Mouse (Mus musculus) gastrocnemius, postnatal 25 days (tissue): ENCODE measurements at regions not wholly inside any gene's neighbourhood (a gene's known extent, or its start where the extent isn't known, plus 50 kb on each side); places are given as distances from the start of the nearest gene placed in this dataset.
A peak's percentile ranks its signal among the peaks of the same experiment; 100 is the strongest.

ENCODE experiments used
- DNase-seq: peaks from one replicate; pipeline ENCODE4 v3.0.0; 2022

DNA sequence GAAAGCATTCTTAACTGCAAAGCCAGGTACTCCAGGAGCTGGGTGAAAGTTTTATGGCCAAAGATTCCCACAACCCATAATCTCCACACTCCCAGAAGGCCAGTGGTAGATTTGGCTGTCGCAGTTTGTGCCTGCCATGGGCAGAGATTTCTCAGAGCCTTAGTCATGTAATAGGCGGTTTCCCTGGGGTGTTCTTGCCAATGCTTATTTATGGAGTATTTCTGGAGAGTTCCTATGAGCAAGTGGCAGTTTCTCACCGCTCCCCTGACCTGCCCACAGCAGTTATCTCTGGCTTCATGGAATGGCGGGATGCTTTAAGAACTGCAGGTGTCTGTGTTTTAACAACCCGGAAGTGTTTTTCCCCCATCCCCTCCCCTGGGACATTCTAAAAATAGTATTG is 179.8 kb downstream of the 4933412E24Rik start:
- DNase-seq: no peak

DNA sequence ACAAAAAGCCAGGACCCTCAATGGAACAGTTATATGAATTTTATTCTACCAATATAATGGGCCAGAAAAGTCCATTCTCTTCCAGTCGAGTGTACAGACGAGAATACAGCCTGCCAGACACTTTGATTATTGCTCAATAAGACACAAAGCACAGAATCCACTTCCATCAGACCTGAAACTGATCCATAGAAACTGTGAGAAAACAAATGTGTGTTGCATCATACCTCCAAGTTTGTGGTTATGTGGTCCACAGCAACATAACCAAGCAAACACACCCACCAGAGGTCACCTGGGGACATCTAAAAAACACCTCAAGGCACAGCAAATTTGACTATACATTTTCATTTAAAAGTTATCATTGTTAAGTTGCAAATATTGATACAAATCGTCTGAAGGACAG is 183.2 kb downstream of the 4933412E24Rik start:
- DNase-seq: no peak

DNA sequence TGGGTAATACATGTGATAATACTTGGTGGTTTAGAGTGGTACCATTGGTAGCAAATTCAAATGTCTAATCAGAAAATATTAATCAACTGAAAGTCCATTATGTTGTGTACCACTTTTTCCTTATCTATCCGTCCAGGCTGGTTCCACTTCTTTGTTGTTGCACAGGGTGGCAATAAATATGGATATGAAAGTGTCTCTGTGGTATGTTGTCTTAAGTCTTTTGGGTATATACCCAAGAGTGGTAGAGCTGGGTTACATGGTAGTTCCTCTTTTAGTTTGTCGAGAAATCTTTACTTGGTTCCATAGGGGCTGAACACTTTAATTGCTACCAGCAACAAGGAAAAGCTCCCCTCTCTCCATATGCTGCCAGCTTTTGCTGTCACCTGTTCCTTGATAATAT is 184.9 kb downstream of the 4933412E24Rik start:
- DNase-seq: no peak

DNA sequence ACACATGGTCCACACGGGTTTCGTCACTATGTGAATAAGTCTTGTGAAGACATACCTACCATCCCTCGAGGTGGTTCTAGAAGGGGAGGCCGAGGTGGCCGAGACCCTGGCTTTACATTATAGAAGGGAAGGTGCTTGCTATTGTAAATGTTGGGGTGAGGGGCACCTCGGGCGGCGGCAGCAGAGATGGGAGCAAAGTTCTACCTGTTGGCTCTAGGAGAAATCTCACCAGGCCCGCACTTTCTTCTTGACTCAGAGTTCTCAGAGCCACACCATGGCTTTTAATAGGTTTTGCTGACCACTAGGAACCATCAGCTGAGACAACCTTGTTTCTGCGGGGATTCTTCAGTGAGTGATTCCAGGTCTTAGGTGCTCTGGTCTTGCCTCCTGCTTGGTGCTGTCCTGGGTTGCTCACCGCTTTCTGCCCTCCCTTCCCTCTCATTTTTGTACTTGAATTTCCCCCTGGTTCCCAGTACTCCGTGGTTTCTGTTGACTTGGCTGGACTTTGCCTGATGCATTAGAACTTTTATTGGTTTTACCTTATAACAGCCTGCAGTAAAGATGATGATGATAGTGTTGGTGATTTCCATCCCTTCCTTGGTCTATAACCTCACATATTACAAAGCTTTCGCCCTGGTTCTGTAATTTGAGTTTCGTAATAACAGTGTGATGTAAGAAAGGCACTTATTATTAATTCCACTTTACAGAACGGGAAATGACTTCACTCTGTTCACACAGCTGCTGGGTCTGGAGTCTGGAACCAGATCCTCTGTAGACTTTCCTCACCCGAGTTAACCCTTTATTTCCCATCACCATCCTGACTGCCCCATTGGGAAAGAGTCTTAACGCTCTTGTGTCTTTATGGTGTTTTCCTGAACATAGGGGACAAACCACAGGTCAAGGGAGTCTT is 185.6 kb downstream of the 4933412E24Rik start:
- no peak for DNase-seq

DNA sequence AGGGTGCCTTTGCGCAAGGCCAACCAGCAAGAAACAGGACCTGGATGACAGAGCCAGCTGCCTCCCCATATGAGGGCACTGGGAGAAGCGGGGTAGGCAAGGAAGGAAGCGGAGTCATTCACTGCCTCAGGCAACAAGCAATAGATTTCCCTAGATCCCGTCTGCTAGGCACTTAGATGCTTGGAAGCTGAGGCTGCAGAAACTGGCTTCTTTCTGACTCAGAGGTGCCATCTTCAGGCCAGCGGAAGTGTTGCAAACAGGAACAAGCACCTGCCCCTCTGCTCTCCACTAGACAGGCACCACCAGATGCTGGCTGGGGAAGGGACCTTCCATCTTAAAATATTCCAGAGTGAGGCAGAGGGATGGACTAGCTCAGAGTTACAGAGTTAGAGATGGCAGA is 188.0 kb downstream of the 4933412E24Rik start:
- DNase-seq: peak; percentile 76

DNA sequence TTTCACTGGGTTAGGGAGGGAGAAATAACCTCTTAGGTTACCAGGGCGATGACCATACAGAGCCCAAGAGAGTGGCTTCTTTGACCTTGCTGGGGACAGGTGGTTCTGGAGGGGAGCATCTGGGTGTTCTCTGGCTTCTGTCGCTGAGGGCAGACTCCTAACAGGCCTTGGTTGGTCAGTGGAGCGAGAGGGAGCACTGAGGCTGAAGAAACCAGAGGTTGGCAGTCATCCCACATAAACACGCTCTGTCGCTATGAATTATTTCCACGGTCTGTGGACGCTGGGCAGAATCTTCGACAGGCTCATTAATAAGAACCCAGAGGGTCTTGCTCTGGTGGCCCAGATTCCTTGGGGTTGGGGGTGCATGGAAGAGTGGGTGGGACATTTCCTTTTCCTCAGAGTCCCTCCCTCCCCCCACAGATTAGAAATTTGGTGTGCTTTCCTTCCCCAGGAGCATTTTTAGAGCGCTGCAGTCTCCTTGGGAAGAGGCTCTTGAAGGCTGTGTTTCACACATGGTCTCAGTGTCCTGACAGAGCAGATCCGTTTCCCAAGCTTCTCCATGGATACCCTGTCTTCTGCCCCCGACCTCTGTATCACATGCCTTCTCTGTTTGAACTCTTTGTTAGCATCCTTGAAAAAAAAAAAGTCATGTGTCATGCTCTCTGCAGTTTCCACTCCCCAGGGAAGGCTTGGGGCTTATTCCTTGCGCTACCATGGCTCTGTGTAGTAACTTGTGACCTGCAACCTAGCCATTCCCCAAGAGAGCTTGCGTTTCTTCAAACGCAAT is 190.1 kb downstream of the 4933412E24Rik start:
- no peak for DNase-seq

DNA sequence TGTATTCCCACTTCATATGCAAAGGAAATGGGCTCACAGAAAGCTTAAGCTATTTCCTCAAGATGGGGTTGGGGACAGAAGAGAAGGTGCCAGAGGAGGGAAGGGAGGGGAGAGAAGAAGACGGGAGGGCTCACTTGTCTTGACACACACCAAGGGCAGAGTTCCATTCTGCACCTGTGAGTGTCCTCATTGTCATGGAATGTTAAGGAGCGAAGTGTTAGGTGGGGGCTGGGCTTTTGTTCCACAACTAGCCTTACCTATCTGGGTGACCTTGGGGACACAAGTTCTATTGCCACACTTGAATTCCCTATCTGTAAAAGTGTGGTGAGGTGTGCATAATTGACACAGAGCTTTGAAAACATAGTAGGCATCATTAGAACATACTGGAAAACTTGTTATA is 192.5 kb downstream of the 4933412E24Rik start:
- no peak for DNase-seq

DNA sequence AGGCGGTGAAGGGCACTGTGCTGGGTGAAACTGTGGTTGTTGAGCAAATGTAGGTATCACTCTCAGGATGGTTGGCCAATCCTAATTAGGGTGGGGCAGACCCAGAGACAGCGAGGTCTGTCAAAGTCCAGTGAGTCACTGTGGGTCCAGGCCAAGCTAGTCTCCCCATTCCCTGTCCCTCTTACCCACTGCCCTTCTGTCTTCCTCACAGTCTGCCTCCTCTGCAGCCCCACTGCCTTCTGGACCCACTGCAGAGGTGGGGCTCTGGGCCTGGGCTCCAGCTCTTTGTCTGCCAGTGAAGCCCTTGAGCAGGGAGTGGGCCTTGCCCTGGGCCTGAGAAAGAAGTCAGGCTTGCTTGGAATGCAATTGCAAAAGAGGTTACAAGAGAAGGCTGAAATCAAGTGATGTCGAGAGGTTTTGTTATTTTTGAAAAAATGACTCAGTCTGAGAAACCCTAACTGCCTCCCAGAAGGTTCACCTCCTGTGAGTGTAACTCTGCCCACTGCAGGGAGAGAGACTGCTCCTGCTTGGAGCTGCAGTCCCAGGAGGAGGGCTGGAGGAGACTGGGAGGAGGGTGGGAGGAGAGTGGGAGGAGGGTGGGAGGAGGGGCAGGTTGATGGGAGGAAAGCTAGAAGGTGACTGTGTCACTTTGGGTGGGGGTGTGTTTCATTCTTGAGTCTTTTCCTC is 193.3 kb downstream of the 4933412E24Rik start:
- DNase-seq: no peak

DNA sequence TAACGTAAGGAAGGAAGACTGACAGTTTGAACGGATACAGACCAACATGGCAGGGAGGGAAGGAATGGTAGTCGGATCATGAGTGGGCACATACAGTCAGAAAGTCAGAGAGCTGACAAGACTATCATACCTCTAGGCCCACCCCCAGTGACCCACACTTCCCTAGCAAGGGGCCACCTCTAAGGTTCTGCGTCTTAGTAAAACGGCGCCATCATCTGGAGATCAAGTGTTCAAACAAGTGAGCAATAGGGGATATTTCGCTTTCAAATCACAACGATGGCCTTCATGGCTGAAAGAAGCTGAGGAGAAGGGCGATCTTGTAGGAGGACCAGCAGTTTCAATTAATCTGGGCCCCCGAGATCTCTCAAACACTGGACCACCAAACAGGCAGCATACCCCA is 196.1 kb downstream of the 4933412E24Rik start:
- no peak for DNase-seq

DNA sequence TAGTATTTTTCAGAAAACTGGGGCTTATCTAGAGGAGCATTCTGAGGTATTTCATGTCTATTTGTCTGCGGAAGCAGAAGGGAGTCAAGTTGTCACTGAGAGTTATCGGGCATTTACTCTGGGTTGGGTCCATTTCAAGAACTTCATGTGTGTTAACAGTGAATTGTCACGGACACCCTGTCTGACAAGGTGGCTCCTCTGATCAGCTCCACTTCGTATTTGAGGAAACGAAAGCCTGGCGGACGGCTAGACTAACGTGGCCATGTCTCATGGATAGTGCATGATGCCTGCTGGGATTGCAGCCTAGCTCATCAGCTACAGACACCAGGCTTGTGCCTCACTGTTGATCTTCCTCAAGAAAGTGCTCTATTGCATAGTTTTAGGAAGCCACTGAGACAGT is 200.4 kb downstream of the 4933412E24Rik start:
- no peak for DNase-seq

DNA sequence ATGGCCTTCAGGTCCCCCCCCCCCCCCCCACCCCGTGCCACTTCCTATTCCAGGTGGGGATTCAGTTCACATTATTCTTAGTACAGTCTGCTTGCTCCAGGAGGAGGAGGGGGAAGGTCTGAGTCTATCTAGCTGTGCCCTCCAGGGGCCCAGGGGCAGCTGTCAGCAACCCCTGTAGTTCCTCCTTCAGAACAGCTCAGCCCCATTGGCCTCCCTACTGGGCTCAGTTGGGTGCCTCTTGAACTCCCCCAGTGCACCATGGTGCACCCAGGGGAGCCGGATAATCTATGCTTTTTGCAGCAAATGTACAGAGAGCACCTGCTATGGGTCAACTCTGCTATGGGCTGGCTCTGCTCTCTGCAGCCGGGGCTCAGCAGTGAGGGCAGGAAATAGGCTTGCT is 204.8 kb downstream of the 4933412E24Rik start:
- no peak for DNase-seq

DNA sequence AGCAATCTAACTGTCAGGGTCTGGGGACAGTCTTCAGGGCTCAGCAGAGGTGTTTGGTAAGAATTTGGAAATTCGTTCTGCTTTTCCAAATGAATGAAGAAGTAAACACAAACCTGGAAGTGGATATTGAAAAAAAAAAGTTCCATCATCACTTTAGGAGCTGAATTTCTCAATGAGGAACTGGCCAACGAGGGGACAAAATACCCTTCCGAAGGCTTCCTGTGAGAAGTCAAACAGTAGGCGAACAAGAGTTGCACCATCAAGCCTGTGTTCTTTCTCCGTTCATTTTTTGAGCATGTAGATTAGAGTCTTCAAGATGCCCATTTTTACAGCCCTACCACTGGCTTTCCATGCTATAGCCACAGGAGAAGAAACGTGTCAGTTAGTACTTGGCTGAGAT is 207.1 kb downstream of the 4933412E24Rik start:
- DNase-seq: no peak

DNA sequence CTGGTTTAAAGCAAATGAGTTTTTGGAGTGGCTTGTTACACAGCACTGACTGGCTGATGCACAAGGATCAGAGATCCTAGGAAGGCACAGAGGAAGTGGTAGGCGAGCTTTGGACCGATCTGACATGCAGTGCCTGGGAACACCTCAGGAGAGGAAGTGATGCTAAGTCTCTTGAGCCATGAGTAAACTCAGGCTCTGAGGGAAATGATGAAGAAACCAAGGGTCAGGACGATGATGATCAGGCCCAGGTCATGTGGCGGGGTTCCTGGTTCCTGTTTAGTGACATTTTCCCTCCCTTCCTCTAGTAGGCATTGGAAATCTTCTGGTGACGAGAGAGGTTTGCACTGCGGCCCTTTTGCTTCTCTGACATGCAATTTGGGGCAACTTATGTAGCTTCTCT is 208.7 kb downstream of the 4933412E24Rik start:
- DNase-seq: no peak

DNA sequence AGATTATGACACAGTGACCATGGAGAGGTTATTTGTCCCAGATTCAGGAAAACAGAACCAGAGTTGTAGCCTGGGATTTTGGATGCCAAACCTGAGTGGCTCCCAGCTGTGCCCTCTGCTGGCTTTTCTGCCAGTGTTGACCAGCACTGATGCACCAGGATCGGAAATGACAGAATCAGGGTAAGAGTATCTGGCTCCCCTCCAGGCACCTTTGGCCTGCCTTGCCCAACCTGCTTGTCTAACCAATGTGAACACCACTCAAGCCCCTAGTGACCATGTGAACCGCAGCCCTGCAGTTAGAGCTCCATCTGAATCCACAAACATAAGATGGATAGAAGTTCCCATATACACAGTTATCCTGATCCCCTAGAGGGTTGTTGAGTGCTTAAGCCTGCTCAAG is 210.6 kb downstream of the 4933412E24Rik start:
- no peak for DNase-seq

DNA sequence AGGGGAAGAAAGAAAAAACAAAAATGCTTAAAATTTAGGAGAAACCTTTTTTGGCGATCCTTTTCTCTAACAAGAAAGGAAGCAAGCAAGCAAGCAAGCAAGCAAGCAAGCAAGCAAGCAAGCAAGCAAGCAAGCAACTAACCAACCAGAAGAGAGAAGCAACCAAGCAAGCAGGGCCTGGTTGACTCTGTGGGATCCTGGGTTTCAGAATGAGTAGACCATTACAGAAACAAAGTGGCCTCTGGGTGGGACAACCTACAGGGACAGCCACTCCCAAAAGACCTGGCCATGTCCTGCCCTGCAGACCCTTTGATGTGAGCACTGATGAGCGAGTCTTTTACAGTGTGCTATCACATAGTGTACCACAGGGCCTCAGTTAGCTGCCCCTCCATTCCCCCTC is 211.6 kb downstream of the 4933412E24Rik start:
- no peak for DNase-seq

DNA sequence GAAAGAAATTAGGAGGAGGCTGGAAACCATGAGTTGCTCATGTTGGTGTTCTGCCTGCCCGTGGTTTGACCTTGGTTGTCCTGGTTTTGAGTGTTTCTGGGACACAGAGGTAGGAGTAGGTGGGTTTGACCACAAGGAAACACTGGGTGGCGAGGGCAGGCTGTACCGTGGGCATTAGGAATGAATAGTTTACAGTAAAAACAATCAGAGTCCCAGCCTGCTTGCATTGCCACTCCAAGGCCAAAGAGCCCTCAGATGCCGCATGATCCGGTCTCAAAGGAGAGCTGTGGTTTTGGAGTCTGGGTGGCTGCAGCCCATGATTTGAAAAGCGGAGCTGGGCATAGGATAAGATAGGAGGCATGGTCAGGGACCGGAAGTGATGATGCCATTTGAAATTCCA is 212.0 kb downstream of the 4933412E24Rik start:
- DNase-seq: no peak

DNA sequence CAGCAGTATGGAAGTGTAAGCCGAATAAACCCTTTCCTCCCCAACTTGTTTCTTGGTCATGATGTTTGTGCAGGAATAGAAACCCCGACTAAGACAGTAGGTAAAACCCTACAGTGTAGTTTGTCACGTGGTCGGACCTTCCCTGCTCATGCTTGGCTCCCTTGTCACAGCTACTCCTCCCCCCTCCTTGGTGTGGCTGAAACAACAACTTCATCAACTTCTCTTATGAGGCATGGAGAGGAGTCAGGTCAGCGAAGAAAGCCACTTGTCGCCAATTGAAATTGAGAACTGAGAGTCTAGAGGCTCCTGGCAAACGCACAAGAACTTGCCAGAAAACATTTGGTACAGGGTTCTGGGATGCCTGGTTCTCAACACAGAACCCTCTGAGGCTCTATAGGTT is 214.1 kb downstream of the 4933412E24Rik start:
- no peak for DNase-seq

DNA sequence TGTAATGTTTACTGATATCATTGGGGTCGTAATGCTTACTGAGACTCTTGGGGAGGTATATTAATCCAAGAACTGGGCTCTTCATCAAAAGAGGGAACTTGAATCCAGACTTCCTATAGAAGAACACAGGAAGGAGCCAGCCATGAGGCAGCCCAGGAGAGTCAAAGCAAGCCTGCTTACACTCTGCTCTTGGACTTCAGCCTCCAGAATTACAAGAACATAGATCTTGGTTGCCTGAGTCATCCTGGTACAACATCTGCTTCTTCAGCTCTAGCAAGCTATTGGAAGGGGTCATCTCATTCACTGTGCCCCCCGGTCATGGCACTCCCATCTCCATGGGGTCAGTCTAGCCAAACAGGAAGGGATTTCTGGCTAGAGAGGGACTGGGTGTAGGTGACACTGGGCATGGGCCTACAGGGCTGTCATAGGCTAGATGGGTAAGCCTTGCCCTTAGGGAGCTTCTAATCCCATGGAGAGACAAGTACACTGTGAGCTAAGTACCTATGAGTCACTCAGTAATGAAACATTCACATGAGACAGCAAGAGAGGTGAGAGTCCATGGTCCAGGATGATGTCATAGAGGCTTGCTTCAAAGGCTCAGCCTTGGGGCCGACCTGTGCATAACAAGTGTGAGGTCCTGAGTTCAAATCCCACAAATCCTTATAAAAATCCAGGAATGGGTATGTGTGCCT is 217.1 kb downstream of the 4933412E24Rik start:
- no peak for DNase-seq

DNA sequence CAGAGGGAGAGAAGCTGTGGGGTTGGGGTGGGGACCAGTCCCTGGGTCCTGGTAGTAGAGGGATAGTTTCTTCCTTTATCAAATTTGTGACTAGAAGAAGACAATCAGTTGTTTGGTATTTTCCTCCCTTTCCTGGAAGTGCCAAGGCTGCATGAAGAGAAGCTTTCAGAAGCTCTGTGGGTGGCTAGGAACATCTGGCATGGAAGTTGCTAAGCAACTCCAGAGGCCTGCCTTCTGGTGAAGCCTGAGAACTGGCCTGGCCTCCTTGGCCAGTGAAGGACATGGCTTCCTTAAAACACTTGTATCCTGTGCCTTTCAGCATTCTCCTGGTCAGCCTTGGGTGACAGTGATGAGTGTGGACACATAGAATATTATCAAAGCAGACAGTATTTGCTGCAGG is 217.9 kb downstream of the 4933412E24Rik start:
- DNase-seq: no peak

DNA sequence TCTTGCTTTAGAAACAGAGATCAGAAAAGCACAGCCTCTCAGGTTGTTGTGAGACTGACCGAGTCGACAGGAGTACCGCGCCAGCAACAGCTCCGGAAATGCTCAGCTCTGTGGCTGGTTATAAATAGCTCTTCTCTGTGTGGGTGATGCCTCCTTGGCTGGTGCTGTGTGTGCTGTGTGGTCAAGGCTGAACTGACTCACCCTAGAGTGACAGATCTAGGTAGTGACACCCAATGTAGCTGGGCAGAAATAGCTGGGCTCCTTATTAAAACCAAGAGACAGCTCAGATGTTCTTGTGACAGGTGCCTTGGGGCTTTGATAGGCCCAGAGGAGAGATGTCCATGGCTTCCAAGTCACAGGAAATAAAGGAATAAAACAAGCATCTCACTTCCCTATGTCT is 220.7 kb downstream of the 4933412E24Rik start:
- peak; percentile 76 for DNase-seq

DNA sequence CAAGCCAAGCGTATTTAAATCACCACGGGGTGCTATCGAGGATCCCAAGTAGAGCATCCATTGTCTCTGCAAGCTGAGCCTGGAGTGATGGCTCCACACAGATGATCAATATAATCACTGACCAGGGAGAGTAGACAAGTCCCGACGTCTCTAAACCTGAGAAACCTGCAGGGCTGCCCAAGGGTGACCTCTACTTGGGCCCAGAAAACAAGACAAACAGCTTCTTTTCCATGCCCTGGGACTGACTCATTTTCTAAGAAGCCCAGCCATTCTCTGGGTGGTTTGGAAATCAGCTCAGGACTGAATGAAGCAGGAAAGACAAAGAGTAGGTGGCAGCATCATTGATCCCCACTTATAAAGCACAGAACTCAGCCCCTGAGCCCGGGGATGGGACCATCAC is 221.5 kb downstream of the 4933412E24Rik start:
- no peak for DNase-seq

DNA sequence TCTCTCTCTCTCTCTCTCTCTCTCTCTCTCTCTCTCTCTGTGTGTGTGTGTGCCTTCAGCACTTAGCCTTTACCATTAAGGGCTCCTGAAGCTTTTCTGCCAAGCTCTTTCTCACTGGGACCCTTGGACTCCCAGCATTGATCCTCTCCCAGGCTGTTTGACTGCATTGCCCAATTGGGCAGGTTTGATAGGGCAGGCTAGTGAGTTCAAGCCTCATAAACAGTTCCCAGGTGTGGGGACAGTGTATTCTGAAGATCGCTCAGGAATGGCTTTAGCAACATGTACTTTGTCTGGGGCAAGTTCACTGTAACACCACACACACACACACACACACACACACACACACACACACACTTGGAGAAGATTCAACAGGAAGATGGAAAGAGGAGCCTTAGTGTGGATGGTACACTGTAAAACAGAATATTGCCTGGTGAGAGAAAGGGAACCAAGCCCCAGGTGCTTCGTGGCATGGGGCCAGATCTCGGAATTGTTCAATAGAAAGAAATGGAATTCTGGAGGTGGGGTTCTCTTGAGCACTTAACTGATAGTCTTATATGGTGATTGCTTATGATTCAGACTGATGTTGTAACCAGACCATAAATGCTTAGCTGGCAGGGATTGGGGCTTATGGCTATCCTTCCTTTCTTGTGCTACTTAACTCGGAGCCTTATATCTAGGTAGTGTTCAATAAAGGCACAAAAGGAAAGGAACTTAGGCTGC is 229.5 kb downstream of the 4933412E24Rik start:
- no peak for DNase-seq
